Comparison of ENCODE assay signal across 1 mouse cellular context in the genomic region with DNA sequence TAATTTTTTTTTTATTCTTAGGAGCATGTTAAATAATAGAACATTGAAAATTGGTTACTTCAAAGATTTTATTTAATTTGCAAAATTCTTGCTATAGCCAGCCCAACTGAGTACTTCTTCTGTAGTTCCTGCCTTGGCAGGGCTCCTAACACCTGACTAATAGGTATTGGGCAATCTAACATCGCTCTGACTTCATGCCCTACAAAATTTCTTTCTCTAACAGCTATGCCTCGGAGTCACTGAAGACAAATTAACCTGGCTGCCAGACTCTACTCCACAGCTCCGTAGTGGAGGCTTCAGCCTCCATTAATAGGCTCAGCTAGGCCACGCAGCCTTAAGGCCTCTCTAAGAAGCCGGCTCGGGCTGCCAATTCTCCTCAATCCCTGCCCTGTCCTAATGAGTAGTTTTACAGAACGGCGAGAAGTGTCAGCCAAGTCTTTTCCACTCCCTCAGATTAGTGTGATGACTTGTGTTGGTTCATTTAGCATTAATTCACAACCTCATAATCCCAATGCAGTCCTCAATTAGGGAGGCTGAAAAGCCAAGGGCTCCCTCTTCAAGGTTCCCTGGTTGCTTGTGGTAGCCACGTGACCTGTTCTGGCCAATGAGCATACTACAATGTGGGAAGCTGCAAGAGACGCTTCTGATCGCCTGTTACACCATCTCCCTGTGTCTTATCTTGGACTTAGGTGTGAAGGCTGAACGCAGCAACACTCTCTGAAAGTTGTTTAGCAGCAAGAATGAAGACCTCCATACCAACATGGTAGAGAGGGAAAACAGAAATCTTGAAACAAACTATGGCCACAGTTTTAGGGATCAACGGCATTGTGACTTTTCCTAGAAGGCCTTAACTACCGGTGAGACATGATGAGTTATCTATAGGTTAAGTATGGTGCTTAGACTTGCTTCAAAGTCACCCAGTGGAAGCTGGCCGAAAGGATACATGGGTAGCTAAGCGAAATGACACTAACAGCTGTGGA.
TF ChIP-seq lines count a peak whose summit lies in the region.

No protein-coding gene starts in this region.

TF ChIP-seq in CH12.LX, 34 proteins besides CTCF, POLR2A, EP300 and RAD21 (continued from another document):
- TF ChIP-seq CHD2 (IDR thresholded peaks at IDR 0.05; ENCODE audit: low read length) (no peak; the same call in 1 of the 2 replicates), E2F4 (IDR thresholded peaks at IDR 0.05; ENCODE audit: insufficient replicate concordance, low read depth, low read length) (no peak)
